Mouse (Mus musculus): ENCODE measurements around the gene Dbil5. TPM values are rescaled to one million over a fixed set of nuclear protein-coding genes. Genes with fewer than 3 reads are reported as not detected.

The Dbil5 gene
- polyA plus RNA-seq (2017; shearing (Covaris generic)): not detected

GRCm38 (mm10) chr11:76217390-76217800 is at the start of gene Dbil5, which contains the start of gene Gemin4:
Gene Dbil5 (plus strand): TSS chr11:76217608.
Gene Gemin4 (minus strand): TSS chr11:76217664.

GRCm38 (mm10) chr11:76179495-76180145 is 37.8 kb upstream of the Dbil5 start, which contains the start of the genes Vps53 and Fam57a:
Gene Vps53 (minus strand): TSS chr11:76179647.
Gene Fam57a (plus strand): TSS chr11:76179671.

DNA sequence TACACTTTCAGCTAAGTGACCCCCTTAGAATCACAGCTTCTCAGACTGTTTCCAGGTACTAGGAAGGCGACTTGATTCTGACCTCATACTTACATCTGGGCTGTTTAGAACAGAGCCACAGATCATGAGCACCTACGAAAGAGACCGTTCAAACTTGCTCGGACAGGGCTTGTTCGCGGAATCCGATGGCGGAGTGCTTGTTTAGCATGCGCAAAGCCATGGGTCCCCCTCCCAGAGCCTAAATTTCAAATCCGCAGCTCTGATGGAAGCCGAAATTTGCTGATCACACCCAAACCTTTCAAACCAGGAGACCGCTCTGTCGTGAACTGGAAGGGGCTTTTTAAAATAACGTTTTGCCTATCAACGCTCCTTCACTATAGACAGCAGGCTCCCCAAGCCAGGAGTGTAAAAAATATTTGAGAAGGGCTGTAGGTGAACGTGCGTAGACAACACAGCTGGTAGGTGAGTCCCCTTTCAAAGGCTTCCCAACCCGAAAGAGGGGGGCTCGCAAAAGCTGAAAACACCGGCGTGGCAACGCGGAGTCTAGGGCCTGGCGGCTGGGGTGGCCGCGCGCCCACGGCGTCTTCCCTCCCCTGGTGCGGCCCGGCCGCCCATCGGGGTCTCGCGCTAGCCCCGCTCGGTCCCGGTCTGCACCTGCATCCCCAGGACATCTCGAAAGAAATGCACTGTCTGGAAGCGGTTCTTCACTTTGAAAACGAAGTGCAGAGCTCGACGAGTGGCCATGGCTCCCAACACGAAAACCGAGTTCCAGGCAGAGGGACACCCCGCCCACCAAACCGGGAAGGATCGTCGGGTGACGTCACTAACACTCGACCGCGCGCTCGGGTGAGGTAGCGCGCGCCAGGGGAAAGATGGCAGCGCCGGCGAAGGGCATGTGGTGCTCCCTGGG is 25.7 kb downstream of the Dbil5 start, which contains the start of the genes Mrm3 and Glod4:
Gene Mrm3 (plus strand): TSS at position 815 of the 910 bp plus-strand sequence.
Gene Glod4 (minus strand): TSS at position 825 of the 910 bp plus-strand sequence.

Other genes starting within 250 kb of the Dbil5 start
- gene 1700016K19Rik, start 217.7 kb upstream of the Dbil5 start, polyA plus RNA-seq (2017; shearing (Covaris generic)): not detected
- gene Rflnb, start 189.8 kb upstream of the Dbil5 start, polyA plus RNA-seq (2017; shearing (Covaris generic)): 12.2 TPM
- gene Vps53, start 38.0 kb upstream of the Dbil5 start, polyA plus RNA-seq (2017; shearing (Covaris generic)): 68.2 TPM
- 5.2 TPM for gene Fam57a, start 37.9 kb upstream of the Dbil5 start, polyA plus RNA-seq (2017; shearing (Covaris generic))
- gene Gemin4, start 56 bp downstream of the Dbil5 start, polyA plus RNA-seq (2017; shearing (Covaris generic)): 22.4 TPM
- 17.1 TPM for gene Mrm3, start 26.1 kb downstream of the Dbil5 start, polyA plus RNA-seq (2017; shearing (Covaris generic))
- gene Glod4, start 26.1 kb downstream of the Dbil5 start, polyA plus RNA-seq (2017; shearing (Covaris generic)): 88.9 TPM
- gene Nxn, start 181.5 kb downstream of the Dbil5 start, polyA plus RNA-seq (2017; shearing (Covaris generic)): 0.77 TPM
- 49.2 TPM for gene Timm22, start 189.3 kb downstream of the Dbil5 start, polyA plus RNA-seq (2017; shearing (Covaris generic))